Mouse (Mus musculus): ENCODE measurements around the gene Tdp1. TPM values are rescaled to one million over a fixed set of nuclear protein-coding genes. Genes with fewer than 3 reads are reported as not detected.

Gene Tdp1
- total and polyA plus RNA-seq, 3 experiments, result 32.1 to 130 (median 35.3) TPM

GRCm38 (mm10) chr12:99959291-99959690 is 75.0 kb downstream of the Tdp1 start:
- no peak for ATAC-seq (ENCODE audit: extremely low read depth, insufficient number of reproducible peaks, low FRiP score, poor library complexity, severe bottlenecking)
- no peak overlapping the region for H3K4me3 ChIP-seq (ENCODE audit: low read depth, low read length)
- peaks cover 2% of the 10 kb centered on the region for H3K27me3 ChIP-seq (ENCODE audit: insufficient read depth, low read length)
- TF ChIP-seq GATA2 (IDR thresholded peaks at IDR 0.05; ENCODE audit: borderline replicate concordance, low read depth, low read length) (no peak), GATA1 (IDR thresholded peaks at IDR 0.05; ENCODE audit: borderline replicate concordance, low read length) (no peak)
- no peak for DNase-seq (ENCODE audit: low spot score)
- peaks cover 1% of the 10 kb centered on the region; the same call in 1 of the 2 replicates for H3K4me1 ChIP-seq (ENCODE audit: insufficient read depth, low read depth, low read length)
- H3K9me3 ChIP-seq (replicated peaks), result no peaks in the 10 kb centered on the region
- peaks cover 22% of the 10 kb centered on the region for H3K36me3 ChIP-seq (replicated peaks)

DNA sequence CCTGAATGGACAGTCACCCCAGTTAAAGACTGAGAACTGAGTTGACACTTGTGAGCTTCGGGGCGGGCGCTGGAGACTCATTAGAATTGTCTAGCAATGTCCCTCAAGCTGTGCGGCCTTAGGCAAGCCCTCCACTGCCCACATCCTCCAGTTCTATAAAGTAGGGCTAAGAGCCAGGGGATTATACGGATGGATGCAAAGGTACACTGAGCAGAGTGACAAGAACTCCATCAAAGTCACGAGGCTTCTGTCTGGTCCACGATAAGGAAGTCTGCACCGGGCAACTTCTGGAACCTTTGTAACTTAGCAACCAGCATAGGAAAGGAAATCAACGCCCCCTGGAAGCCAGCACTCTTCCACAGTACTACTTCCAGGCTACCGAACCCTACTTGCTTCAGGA is 75.6 kb downstream of the Tdp1 start:
- ATAC-seq (ENCODE audit: extremely low read depth, insufficient number of reproducible peaks, low FRiP score, poor library complexity, severe bottlenecking) (no peak), DNase-seq (ENCODE audit: low spot score) (no peak)
- peaks cover 8% of the 10 kb centered on the region for H3K27me3 ChIP-seq (ENCODE audit: insufficient read depth, low read length)
- H3K4me1 ChIP-seq (ENCODE audit: insufficient read depth, low read depth, low read length), result peaks cover 6% of the 10 kb centered on the region; the same call in 1 of the 2 replicates
- H3K36me3 ChIP-seq (replicated peaks), result peaks cover 16% of the 10 kb centered on the region
- TF ChIP-seq TAL1 (conservative IDR thresholded peaks at IDR 0.05; ENCODE audit: low read depth, low read length) (no peak), GATA2 (IDR thresholded peaks at IDR 0.05; ENCODE audit: borderline replicate concordance, low read depth, low read length) (no peak), POLR2AphosphoS5 (IDR thresholded peaks at IDR 0.05; ENCODE audit: insufficient replicate concordance, low read depth, low read length) (no peak), GATA1 (IDR thresholded peaks at IDR 0.05; ENCODE audit: borderline replicate concordance, low read length) (no peak), CTCF (IDR thresholded peaks at IDR 0.05; ENCODE audit: low read depth, low read length) (no peak)
- no peak overlapping the region for H3K4me3 ChIP-seq (ENCODE audit: low read depth, low read length)
- H3K9me3 ChIP-seq (replicated peaks), result no peaks in the 10 kb centered on the region

DNA sequence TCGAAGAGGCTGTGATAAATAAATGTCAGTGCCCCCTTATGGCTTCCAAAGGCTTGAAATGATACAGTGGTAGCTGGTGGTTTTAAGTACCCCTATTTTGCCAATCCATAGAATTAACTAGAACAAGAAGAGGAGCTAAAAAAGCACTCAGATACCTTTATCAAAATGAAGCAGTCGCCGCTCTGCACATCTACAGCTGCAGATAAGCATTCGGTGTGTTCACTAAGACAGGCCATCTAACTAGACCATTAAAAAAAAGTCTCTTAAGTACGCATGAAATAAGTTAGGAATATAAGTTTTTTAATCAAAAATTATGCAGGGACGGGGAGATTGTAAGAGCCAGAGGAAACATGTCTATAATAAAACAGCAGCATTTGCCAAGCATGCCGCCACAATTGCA is 76.4 kb downstream of the Tdp1 start:
- no peak for ATAC-seq (ENCODE audit: extremely low read depth, insufficient number of reproducible peaks, low FRiP score, poor library complexity, severe bottlenecking)
- Histone ChIP-seq H3K4me3 (ENCODE audit: low read depth, low read length) (no peak overlapping the region), H3K9me3 (replicated peaks) (no peaks in the 10 kb centered on the region; the same call in 1 of the 2 replicates), H3K4me1 (ENCODE audit: insufficient read depth, low read depth, low read length) (peaks cover 6% of the 10 kb centered on the region; the same call in 1 of the 2 replicates), H3K36me3 (replicated peaks) (peaks cover 9% of the 10 kb centered on the region), H3K27me3 (ENCODE audit: insufficient read depth, low read length) (peaks cover 15% of the 10 kb centered on the region)
- TF ChIP-seq TAL1 (conservative IDR thresholded peaks at IDR 0.05; ENCODE audit: low read depth, low read length) (no peak), POLR2AphosphoS5 (IDR thresholded peaks at IDR 0.05; ENCODE audit: insufficient replicate concordance, low read depth, low read length) (no peak), GATA1 (IDR thresholded peaks at IDR 0.05; ENCODE audit: borderline replicate concordance, low read length) (no peak), CTCF (IDR thresholded peaks at IDR 0.05; ENCODE audit: low read depth, low read length) (no peak), GATA2 (IDR thresholded peaks at IDR 0.05; ENCODE audit: borderline replicate concordance, low read depth, low read length) (no peak)
- no peak for DNase-seq (ENCODE audit: low spot score)

- H3K4me3 ChIP-seq (ENCODE audit: low read depth, low read length), result no peak within 1 kb of the TSS
- ATAC-seq (ENCODE audit: extremely low read depth, insufficient number of reproducible peaks, low FRiP score, poor library complexity, severe bottlenecking) (peak; percentile 30; the same call in 1 of the 2 replicates), DNase-seq (ENCODE audit: low spot score) (peak; percentile 64)
These were observed 80.2 kb downstream of the Tdp1 start, which contains the start of gene Kcnk13 for GRCm38 (mm10) chr12:99964301-99965202. Gene Kcnk13 (plus strand): TSS chr12:99964499.

GRCm38 (mm10) chr12:99965203-99966115 is 81.1 kb downstream of the Tdp1 start:
- Histone ChIP-seq H3K4me1 (ENCODE audit: insufficient read depth, low read depth, low read length) (peaks cover 6% of the 10 kb centered on the region; the same call in 1 of the 2 replicates), H3K27me3 (ENCODE audit: insufficient read depth, low read length) (peaks cover 32% of the 10 kb centered on the region), H3K36me3 (replicated peaks) (no peaks in the 10 kb centered on the region), H3K9me3 (replicated peaks) (no peaks in the 10 kb centered on the region; the same call in 1 of the 2 replicates), H3K4me3 (ENCODE audit: low read depth, low read length) (no peak overlapping the region)
- DNase-seq (ENCODE audit: low spot score), result no peak
- no peak for ATAC-seq (ENCODE audit: extremely low read depth, insufficient number of reproducible peaks, low FRiP score, poor library complexity, severe bottlenecking)
- no peak for TF ChIP-seq GATA2 (IDR thresholded peaks at IDR 0.05; ENCODE audit: borderline replicate concordance, low read depth, low read length)
- TF ChIP-seq GATA1 (IDR thresholded peaks at IDR 0.05; ENCODE audit: borderline replicate concordance, low read length), result no peak
- no peak for TF ChIP-seq CTCF (IDR thresholded peaks at IDR 0.05; ENCODE audit: low read depth, low read length)
- TF ChIP-seq TAL1 (conservative IDR thresholded peaks at IDR 0.05; ENCODE audit: low read depth, low read length), result no peak
- TF ChIP-seq POLR2AphosphoS5 (IDR thresholded peaks at IDR 0.05; ENCODE audit: insufficient replicate concordance, low read depth, low read length), result no peak

More at GRCm38 (mm10) chr12:99964301-99965202, 80.2 kb downstream of the Tdp1 start, which contains the start of gene Kcnk13:
- Histone ChIP-seq H3K4me1 (ENCODE audit: insufficient read depth, low read depth, low read length) (peaks cover 6% of the 10 kb centered on the region; the same call in 1 of the 2 replicates), H3K9me3 (replicated peaks) (no peaks in the 10 kb centered on the region; the same call in 1 of the 2 replicates), H3K27me3 (ENCODE audit: insufficient read depth, low read length) (peaks cover 32% of the 10 kb centered on the region), H3K36me3 (replicated peaks) (no peaks in the 10 kb centered on the region)
- TF ChIP-seq GATA2 (IDR thresholded peaks at IDR 0.05; ENCODE audit: borderline replicate concordance, low read depth, low read length) (no peak), GATA1 (IDR thresholded peaks at IDR 0.05; ENCODE audit: borderline replicate concordance, low read length) (no peak), CTCF (IDR thresholded peaks at IDR 0.05; ENCODE audit: low read depth, low read length) (peak; percentile 59), TAL1 (conservative IDR thresholded peaks at IDR 0.05; ENCODE audit: low read depth, low read length) (no peak), POLR2AphosphoS5 (IDR thresholded peaks at IDR 0.05; ENCODE audit: insufficient replicate concordance, low read depth, low read length) (no peak)

Measured in G1E (cell line).